Mouse (Mus musculus) kidney, adult 11 months (tissue): ENCODE results near the gene Gm42715.
"Not testable (repeated sequence)": the region's sequence is repeated elsewhere in the genome, so short reads cannot be mapped to it uniquely, and the experiment has no call there.

Experiments
- DNase-seq: peaks from one replicate; pipeline ENCODE4 v3.0.0; 2022

Gene Gm42715

DNA sequence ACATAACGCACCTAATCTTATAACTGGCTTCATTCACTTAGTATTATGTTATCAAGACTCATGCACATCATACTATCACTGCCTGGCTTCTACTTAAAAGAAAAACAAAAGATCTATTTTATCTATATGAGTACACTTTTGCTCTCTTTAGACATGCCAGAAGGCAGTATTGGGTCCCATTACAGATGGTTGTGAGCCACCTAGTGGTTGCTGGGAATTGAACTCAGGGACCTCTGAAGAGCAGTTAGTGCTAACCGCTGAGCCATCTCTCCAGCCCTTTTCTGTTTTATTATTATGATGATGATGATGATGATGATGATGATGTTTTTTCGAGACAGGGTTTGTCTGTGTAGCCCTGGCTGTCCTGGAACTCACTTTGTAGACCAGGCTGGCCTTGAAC is 21.0 kb upstream of the Gm42715 start:
- no peak for DNase-seq

DNA sequence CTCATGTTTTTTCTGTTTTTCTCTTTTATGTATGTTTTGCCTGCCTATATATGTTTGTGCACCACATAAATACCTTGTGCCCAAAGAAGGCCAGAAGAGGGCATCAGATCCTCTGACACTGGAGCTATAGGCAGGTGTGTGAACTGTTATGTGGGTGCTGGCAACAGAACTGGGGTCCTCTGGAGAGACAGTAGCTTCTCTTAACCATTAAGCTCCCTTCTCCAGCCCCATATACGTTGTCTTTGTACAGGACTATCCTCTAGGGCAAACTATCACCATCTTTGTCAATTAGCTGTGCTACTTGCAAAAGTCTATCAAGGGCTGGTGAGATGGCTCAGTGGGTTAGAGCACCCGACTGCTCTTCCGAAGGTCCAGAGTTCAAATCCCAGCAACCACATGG is 11.1 kb upstream of the Gm42715 start:
- no peak for DNase-seq

DNA sequence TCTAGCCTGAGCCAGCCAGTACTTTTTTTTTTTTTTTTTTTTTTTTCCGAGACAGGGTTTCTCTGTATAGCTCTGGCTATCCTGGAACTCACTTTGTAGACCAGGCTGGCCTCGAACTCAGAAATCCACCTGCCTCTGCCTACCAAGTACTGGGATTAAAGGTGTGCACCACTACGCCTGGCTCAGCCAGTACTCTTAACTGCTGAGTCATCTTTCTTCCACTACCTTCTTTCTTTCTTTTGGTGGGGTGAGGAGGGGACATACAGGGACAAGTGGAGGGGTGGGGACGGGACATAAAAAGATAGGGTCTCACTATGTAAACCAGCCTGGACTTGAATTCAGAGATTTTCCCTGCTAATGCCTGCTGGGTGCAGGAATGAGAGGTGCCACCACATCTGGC is 9.6 kb upstream of the Gm42715 start:
- DNase-seq, result not testable (repeated sequence)

DNA sequence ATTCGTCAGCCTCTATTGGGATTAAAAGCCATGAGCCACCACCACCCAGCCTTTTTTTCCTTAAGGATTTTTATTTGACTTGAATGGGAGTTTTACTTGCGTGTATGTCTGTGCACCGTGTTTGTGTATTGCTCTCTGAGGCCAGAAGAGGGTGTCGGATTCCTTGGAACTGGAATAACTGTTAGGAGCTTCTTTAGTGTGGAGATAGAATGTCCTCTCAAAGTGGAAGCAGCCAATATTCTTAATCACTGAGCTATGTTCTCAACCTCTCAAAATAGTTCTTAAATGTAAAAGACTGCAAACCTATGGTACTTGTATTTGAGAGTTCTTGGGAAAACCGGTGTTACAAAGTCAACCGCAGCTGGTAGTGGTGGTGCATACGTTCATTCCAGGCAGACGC is 8.1 kb upstream of the Gm42715 start:
- DNase-seq, result peak; percentile 23

DNA sequence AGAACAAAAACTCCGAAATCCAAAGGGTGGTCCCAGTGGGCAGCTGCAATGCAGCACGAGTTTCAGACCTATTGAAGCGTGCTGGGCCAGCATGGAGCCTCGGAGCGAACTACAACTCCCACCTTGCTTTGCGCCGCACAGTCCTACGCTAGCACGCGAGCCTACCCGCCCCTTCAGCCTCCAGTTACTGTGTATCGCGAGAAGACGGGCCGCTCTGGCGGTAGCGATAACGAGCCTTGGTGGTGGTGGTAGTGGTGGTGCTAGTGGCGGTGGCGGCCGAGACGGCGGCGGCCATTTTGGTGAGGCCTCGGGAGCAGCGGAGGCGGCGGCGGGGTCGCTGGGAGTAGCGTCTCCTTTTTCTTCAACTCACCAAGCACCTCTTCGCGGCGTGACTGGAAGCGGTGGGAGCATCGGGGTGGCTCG is 7.6 kb upstream of the Gm42715 start, which contains the start of gene Srcap:
Gene Srcap, plus strand, starts transcription at position 176 of the 423 bp plus-strand sequence.
- peak; percentile 98 for DNase-seq

DNA sequence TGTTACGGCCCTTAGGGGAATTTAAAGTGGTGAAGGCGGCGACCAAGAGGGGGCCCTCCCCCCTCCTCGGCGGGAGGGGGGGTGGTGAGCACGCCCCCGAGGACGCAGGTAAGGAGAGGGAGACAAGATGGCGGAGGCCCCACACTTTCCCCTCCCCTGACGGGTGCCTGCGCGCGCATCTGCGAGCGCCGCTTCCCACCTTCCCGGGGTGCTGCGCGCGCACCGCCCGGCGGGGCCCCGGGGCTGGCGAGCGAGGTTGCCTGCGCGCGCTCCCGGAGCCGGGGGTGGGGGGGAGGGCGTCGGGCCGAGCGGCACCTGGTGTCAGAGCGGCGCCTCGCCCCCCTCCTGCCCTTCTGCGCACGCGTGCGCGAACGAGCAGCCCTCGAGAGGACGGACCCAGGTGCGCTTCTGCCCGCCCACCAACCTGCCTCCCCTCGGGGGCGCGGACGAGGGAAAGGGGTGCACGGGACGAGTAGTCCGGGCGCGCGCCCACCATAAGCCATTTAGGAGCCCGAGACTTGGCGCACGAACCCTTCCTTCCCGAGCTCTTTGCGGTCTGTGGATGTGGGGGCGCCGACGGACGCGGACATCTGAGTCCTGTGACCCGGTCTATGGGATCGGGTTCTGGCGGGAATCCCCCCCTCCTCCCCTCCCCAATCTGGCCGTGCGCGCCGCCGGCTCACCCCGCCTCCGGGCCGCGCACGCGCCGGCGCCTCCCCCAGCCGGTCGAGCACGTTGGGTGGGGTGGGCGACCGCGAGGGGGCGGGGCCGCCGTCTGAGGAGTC is 7.0 kb upstream of the Gm42715 start:
- peak; percentile 94 for DNase-seq

DNA sequence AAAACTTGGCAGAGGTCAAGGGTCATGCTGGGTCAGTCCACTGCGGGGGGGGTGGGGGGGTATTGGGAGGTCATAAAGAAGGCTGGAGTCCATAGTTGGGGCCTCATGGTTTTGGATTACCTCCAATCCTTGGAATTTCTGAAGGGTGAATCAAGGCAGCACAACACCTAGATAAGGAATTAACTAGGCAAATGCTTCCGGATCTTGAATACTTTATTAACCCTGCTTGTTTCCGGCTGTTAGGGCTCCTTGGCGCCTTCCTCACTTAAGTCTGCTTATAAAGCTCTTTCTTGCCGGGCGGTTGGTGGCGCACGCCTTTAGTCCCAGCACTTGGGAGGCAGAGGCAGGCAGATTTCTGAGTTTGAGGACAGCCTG is 6.4 kb upstream of the Gm42715 start:
- DNase-seq, result no peak

DNA sequence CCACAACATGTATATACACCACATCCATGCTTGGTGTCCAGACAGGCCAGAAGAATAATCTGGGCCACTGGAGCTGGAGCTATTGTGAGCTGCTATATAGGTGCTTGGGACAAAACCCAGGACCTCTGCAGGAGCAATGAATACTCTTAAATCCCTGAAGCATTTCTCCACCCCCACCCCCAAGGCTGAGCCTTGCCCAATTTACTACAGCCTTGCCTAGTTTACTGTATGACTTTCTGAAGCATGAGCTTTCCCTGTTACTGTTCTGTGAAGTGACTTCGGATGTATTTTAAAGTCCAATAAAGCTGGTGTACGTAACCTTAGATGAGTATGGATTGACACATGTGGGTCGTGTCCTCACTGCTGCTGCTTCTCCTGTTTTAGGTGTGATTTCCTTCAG is 5.6 kb upstream of the Gm42715 start:
- DNase-seq, result peak; percentile 27

DNA sequence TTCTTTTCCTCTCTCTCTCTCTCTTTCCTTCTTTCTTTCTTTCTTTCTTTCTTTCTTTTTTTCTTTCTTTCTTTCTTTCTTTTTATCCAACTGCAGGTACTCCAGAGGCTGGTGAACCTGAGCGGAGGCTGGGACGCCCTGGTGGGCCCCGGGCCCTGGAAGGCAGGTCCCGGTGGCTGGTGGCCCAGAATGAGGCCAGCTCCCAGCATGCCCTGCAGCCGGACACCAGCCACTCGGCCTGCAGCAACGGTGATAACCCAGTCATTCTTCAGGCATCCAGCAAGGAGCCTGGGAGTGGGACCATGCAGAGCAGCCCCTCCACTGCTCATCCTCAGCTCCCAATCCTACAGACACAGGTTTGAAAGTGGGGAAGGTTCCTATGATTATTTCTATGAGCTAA is 3.5 kb upstream of the Gm42715 start:
- DNase-seq, result no peak

DNA sequence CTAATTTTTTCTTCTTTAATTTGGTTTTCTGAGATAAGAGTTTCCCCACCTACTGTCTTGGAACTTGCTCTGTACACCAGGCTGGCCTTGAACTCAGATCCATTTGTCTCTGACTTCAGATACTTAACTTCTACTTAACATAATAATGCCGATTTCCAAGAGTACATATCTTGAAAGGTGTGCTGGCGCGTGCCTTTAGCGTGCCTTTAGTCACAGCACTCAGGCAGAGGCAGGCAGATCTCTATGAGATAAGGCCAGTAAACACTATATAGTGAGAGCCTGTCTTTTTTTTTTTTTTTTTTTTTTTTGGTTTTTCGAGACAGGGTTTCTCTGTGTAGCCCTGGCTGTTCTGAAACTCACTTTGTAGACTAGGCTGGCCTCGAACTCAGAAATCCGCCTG is 3.0 kb upstream of the Gm42715 start:
- no peak for DNase-seq

DNA sequence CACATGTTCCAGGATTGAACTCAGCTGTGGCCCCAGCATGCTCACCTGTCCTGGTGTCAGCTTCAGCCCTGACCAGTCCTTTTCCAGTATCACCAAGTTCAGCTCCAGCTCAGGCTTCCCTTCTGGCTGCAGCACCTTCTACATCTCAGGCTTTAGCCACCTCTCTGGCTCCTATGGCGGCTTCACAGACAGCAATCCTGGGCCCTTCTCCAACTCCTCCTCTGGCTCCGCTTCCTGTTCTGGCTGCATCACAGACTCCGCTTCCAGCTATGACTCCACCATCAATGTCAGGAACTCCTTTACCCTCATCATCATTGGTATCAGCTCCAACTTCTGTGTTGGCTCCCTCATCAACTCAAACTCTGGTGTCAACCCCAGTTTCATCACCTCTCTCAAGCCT is 22.3 kb downstream of the Gm42715 start:
- no peak for DNase-seq

DNA sequence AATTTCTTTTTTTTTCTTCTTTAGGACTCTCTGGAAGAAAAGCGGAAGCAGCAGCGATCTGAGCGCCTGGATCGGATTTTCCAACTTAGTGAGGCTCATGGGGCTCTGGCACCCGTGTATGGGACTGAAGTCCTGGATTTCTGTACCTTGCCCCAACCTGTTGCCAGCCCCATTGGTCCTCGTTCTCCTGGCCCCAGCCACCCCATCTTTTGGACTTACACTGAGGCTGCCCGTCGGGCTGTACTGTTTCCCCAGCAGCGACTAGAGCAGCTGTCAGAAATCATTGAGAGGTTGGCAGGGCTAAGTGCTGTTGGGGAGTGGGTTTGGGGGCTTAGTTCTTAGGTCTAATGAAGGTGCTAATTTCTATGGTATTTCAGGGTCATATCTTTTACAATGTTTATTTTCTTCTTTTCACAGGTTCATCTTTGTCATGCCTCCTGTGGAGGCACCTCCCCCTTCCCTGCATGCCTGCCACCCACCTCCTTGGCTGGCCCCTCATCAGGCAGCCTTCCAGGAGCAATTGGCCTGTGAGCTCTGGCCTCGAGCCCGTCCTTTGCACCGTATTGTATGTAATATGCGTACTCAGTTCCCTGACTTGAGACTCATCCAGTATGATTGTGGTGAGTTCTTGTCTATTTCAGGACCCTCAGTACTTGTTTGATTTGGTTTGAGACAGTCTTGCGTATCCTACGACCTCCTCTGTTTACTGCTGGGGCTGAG is 29.9 kb downstream of the Gm42715 start:
- DNase-seq, result peak; percentile 43

DNA sequence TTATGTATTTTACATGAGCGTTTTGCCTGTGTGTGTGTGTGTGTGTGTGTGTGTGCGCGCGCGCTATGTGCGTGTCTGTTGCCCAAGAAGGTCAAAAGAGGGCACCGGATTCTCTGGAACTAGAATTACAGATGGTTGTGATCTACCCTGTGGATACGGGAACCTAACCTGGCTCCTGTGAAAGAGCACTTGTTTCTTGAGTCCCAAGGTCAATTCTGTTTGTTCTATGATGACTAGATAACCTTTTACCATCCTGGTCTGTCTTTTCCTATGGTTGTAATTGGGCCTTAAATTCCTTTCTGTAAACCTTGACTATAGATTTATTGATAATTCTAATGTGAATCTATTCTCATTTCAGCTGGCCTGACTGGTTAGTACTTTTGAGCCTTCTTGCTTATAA is 32.2 kb downstream of the Gm42715 start:
- no peak for DNase-seq

DNA sequence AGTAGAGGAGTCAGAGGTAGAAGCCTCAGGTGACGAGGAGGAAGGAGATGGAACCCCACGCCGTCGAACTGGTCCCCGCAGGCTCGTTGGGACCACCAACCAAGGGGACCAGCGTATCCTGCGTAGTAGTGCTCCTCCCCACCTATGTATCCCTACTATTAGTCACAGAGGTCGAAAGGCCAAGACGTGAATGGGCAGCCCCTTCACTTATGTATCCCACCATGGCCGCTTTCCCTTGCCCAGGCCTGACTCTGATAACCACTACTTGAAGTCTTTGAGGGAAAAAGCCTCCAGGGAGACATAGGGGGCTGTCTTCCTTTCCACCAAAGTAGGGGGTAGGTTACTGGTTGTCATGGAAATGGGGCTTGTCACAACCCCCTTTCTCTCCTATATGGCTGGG is 41.2 kb downstream of the Gm42715 start:
- no peak for DNase-seq

DNA sequence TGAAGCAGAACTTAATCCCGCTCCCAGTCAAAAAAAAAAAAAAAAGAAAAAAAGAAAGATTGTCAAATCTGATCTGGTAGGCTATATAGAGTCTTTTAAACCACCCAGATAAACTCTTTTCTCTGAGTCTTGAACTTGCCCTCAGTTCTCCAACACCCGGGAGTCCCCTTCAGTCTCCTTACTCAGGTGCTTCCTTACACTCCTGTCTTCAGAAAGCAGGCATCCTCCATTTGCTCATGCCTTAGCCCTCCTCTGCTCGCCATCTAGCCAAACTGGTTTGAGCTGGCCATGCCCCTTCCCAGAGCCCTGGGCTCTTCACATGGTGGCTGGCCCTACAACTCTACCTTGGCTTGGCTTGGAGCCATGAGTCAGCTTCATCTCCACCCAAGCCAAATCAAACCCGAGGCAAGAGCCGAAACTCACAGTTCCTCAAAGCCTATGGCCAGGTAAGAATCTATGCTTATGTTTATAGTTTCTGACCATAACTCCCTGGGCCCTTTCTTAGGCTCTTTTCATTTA is 42.0 kb downstream of the Gm42715 start, which contains the start of gene Tmem265:
Gene Tmem265, plus strand, starts transcription at position 51 of the 519 bp plus-strand sequence.
- no peak for DNase-seq

DNA sequence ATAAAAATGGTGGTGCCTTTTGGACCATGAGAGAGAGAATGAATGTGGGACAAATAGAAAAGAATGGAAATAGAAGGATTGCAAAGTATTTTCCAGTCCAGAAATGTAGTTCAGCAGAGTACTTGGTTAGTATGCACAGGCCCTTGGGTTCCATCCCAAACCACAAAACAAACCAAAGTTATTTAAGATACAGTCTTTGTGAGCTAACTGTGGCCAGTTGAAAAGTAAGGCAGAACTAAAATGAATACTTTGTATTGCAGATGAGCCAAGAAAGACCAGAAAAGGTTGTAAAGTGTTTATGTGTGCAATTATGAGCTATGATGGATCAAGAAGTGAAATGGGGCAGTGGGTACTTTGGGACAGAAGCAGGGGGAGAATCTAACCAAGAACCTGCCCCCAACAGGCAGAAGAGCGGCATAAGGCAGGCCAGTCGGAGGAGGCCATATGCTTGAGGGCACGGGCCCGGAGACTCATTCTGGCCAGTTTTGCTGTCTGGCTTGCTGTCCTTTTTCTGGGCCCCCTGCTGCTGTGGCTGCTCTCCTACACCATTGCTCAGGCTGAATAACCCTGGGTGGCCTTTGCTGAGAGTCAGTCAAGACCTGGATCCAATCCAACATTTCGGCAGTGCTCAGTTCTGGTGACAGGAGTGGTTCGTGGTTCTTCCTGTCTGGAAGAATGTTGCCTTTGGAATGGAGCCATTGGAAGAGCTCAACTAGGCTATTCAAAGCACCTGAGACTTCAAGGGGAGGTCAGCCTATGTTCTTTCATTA is 45.2 kb downstream of the Gm42715 start:
- DNase-seq, result peak; percentile 58

DNA sequence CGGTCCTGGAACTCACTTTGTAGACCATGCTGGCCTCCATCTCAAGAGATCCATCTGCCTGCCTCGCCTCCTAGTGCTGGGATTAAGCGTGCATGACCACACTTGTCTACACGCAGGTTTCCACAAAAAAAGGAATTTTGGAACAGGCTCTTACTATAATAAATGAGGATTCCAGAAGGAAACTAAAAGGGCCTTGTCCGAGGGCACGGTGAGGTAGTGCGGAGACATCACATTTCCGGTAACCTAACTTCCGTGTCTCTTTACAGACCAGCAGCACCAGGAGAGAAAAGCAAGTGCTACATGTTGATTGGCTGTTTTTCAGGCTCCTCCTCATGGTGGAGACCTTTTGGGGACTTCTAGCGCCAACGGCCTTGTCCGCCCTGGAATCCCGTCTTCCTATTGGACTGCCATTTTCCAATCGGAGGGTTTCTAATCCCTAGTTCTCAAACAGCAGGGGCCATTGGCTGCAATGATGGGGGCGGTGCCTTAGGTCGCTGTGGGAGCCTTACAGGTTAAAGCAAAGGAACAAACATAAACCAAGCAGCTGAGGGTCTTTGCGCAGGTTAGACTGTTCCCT is 53.6 kb downstream of the Gm42715 start, which contains the start of gene Phkg2:
Gene Phkg2, plus strand, starts transcription at position 446 of the 577 bp plus-strand sequence.
- DNase-seq, result peak; percentile 98

DNA sequence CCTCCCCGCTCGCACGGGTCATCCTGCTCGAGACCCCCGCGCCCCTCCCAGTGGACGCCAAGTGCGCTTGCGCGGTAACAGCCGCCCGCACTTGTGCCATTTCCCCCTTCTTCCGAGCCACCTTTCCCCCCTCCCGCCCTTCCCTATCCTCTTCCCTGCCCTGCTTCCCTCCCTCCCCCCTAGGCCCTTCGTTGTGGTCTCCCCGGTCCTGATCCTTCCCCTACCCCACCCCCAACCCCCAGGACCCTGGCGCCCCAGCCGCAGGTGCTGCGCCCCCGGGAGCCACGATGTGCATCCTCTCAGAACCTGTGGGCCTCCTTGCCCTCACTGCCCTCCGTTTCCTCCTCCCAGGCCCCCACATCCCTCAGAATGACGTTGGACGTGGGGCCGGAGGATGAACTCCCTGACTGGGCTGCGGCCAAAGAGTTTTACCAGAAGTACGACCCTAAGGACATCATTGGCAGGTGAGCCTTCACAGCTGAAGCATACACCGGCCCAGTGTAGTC is 54.2 kb downstream of the Gm42715 start:
- no peak for DNase-seq

DNA sequence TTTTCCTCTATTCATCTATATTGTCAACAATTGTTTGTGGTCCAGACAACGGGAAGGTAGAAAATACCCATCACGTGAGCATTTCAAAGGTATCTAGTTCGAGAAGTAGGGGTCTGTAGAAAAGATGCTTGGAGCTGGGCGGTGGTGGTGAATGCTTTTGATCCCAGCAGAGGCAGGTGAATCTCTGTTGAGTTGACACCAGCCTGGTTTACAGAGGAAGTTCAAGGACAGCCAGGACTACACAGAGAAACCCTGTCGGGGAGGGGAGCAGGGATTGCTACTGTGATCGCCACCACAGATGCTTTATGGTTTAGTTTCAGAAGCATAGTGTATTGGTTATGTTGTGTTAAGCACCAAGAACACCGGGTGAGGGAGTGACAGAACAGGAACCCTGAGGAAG is 54.7 kb downstream of the Gm42715 start:
- DNase-seq, result no peak

DNA sequence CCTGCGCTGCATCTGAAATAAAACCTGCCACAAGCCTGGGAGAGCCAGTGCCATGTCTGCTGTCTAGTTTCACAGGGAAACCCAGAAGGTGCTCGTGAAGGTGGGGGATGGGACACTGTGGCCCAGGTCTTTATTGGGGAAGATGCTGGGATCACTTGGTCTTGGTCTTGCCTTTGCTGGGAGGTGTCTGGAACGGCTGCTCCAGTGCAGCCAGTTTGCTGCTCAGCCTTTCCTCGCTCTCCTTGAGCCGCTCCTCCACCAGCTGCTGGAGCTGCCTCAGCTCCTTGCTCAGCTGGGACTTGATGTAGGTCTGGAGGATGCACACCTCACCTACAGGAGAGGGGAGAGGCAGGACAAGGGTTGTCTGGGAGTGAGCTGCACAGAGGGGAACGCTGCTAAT is 63.9 kb downstream of the Gm42715 start:
- DNase-seq, result no peak

DNA sequence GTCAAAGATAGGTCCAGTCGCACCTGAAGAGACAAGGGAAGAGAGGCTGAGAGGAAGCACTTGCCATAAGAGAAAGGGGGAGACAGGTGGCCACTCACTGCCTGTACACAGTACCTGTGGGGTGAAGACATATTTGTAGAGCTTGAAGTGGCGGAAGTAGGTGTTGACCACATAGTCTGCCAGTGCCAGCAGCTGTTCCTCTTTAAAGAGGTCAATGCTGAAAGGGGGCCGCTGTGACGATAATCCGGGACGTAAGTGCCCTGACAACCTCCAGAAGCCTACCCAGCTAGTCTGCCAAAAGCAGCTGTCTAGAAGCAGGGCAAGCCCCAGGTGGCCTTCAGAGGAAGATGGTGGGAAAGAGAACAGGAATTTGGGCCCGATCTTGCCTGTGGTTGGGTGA is 65.6 kb downstream of the Gm42715 start:
- DNase-seq, result no peak

DNA sequence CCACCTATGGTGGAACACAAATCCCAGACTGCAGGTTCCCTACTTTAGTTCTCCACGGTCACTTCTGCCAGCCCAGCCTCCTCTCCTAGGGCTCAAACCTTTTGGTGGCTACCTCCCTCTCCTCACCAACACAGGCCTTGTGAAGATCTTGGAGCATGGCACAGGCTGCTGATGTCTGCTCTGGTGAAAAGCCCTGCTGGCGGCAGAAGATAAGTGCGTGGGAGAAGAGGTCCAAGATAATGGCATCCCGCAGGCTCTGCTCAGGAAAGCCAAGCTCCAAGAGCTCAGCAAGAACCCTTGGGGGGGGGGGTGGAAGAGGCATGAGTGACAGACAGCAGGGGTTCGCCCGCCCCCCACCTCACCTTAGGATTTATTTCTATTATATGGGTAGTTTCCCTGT is 66.8 kb downstream of the Gm42715 start:
- DNase-seq, result no peak

DNA sequence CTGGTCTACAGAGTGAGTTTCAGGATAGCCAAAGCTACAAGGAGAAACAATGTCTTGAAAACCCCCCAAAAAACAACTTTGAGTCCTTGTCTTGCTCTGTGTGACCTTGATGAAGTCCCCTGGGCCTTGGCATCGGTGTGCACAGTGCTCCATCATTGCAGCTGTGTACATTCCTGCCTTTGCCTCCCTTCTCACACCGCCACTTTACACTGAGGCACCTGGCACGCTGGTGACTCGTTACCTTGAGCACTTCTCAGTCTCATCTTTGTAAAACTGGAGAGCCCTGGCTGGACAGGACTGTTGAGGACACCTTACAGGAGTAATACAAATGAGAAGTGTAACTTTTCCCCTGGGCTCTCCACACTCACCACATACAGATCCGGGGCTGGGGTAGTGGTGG is 67.8 kb downstream of the Gm42715 start:
- DNase-seq, result no peak
